Mouse (Mus musculus): ENCODE data around the gene Pmpcb. TPM values are rescaled to one million over a fixed set of nuclear protein-coding genes. Genes with fewer than 3 reads are reported as not detected.

The Pmpcb gene
- total RNA-seq, 2 experiments from 2014 or later: 124 to 132 TPM

DNA sequence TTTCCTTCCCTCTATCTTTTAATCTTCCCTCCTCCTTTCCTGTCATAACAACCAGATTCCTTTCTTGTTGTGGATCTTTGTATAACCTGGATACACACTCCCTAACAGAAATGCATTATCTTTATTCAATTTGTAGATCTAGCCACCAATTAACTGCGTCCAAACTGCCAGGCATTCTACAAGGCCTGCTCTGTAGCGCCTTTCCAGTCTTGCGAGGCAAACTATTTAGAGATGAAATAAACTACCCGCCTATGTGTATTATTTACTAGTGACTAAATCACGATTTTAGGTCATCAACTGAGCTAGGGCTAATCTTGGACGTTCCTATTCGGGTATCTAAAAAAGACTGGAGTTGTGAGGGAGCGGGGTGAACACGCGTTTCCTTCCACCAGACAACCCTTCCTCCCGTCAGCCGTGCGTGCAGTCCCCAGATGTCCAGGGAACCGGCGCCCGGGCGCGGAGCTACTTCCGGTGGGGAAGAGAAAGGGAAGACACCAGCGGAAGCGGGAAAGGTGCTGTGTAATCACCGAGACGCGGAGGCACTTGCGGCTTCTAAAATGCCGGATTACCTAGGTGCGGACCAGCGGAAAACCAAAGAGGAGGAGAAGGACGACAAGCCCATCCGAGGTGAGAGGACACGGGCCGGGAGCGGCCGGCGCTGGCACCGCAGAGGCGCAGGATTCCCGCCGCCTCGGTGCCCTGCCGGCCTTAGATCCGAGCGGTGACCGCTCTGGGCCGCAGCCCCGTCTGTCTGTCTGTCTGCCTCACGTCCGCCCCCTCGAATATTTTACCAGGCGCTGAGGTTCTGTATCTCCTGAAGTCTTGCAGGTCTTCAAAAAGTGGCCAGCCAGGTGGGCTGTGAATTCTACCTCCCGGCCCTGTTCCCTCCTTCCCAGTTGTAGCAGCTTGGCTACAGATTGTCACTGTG, 49.6 kb downstream of the Pmpcb start:
- intact Hi-C loops (cut with DNase I; ENCODE audit: low total_unique reads): loop anchor here (10.0 kb wide), 1 partner anchor 52 kb away; the partner anchor contains the start of gene Pmpcb
- DNase-seq: peak; percentile 91

DNA sequence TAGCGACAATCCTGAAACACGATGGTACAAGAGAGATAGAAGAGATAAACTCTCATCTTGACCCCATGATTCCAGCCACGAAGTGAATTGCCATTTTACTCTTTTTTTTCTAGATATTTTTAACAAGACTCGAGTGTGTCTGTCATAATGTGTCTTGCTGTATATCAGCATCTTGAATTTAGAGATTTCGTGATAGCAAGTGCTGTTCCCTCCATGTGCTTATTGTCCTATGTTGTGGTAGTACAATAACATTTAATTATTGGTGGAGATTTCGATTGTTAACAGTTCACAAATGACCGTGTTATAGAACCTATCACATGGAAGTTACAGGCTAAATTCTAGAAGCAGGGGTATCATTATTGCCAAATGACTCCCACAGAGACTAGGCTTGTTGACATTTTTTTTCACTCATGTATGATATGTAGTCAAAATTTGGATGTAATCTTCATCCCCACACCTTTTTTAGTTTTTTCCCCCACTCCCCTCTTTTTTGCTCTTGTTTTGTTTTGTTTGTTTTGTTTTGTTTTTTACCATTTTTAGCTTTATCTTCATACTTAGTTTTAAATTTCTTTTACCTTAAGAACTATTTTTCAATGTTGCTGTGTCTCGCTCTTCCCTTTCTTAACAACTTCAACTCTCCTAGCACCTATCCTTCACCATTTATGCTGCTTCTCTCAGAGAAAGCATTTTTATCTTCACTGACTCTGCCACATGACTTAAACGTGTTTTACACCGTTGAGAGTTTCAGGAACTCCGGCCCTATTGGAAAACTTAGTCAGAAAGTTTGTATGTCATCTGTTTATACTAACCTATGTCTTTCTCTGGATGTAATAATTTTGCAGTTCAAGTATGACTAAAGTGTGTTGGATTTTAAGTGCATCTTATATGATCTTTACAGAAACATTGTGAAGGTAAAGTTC, 50.5 kb downstream of the Pmpcb start:
- intact Hi-C loops (cut with DNase I; ENCODE audit: low total_unique reads): loop anchor here (10.0 kb wide), 1 partner anchor 53 kb away; the partner anchor contains the start of gene Pmpcb

DNA sequence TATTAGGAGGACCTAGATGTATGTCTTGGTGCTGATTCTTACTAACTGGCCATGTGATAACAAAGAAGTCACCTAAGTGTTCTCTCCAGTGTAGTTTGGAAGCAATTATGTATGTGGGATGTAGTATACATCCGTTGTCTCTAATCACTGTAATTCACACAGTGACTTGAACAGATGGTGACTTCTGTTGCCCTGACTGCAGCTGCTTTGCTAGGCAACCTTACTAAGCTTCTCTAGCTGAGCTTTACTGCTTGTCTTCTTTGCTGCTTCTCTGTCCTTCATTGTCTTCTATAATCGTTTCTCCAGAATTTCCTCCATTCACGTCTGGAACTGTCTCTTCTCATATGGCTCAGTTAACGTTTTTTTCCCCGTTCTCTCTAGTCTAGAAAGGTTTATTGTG, 52.1 kb downstream of the Pmpcb start:
- intact Hi-C loops (cut with DNase I; ENCODE audit: low total_unique reads): loop anchor here (10.0 kb wide), 1 partner anchor 54 kb away; the partner anchor contains the start of gene Pmpcb
- DNase-seq: no peak

More for the DNA sequence above, 50.5 kb downstream of the Pmpcb start:
- no peak for DNase-seq

DNA sequence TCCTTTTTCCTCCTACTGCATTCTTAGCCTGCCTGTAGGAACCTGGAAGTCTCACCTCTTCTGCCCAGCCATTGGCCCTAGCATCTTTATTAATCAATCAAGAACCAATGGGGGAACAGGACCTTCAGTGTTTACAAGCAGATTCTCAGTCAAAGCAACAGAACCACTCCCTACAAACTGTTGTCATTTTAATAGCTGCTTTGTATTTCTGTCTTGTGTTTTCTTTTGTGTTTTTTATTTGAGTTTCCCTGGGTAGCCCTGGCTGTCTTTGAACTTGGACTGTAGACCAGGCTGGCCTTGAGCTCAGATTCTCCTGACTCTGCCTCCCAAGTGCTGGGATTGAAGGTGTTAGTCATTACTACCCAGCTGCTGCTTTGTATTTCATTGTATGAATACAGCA, 55.2 kb downstream of the Pmpcb start:
- intact Hi-C loops (cut with DNase I; ENCODE audit: low total_unique reads): no loop called here
- DNase-seq: no peak

GRCm38 (mm10) chr5:21802907-21803306, 66.0 kb downstream of the Pmpcb start:
- intact Hi-C loops (cut with DNase I; ENCODE audit: low total_unique reads): no loop called here
- DNase-seq: no peak

DNA sequence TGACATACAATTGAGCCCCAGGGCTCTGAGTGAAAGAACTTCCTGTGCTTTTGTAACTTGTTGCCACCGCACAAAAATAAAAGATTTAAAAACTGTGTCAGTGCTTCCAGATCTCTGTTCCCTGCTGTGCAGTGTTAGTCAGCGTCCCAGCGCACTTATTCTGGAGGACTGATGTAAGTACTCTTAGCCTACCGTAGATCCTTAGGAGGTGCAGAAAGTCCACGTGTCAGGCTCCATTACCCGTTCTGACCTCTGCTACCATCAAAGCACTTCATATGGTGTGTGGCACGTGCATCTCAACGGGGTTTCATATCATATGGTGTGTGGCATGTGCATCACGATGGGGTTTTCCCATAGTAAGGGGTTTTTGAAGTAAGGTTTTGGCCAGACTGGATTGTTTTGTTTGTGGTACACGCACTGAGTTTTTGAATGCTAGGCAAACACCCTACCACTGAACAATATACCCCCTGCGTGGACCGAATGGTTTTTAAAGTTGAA, 66.8 kb downstream of the Pmpcb start:
- intact Hi-C loops (cut with DNase I; ENCODE audit: low total_unique reads): no loop called here
- no peak for DNase-seq

GRCm38 (mm10) chr5:21804837-21805236, 67.9 kb downstream of the Pmpcb start:
- intact Hi-C loops (cut with DNase I; ENCODE audit: low total_unique reads): no loop called here
- DNase-seq: no peak

Other genes starting within 250 kb of the Pmpcb start
- gene Lrrc17, start 193.6 kb upstream of the Pmpcb start, total RNA-seq (2021): 10 to 100 TPM in 1 of 2 experiments, 1 to 10 TPM in 1; 9.8 to 14.3 TPM
- gene Fbxl13, start 91.5 kb upstream of the Pmpcb start, total RNA-seq (2021): under 1 TPM; 0.16 to 0.22 TPM
- 1 to 10 TPM; 6.2 to 6.8 TPM for gene Armc10, start 91.3 kb upstream of the Pmpcb start, total RNA-seq (2021)
- gene Napepld, start 35.7 kb upstream of the Pmpcb start, total RNA-seq (2021): 1 to 10 TPM; 8.6 to 9.5 TPM
- gene Dnajc2, start 48.1 kb downstream of the Pmpcb start, total RNA-seq (2021): 10 to 100 TPM; 13.2 to 13.6 TPM
- 100 to 1,000 TPM in 1 of 2 experiments, 10 to 100 TPM in 1; 99.4 to 102 TPM for gene Psmc2, start 48.1 kb downstream of the Pmpcb start, total RNA-seq (2021)
- not detected for gene Slc26a5, start 128.5 kb downstream of the Pmpcb start, total RNA-seq (2021)

Data from gastrocnemius, postnatal 14 days (tissue).